Mouse (Mus musculus) CH12.LX (cell line): Measurements from ENCODE around the gene Atp6v0c. TPM values are rescaled to one million over a fixed set of nuclear protein-coding genes. Genes with fewer than 3 reads are reported as not detected.

Experiments used
- DNase-seq: peaks from one replicate; pipeline ENCODE4 v3.0.0-alpha.2; 2013; ENCODE audit errors: extremely low read depth
- H3K27ac ChIP-seq: 2 replicates; pipeline ENCODE4 v1.5.1; 2012; ENCODE audit warnings: low read depth, mild to moderate bottlenecking, control low read depth, moderate library complexity; ENCODE audit not compliant: insufficient read depth
- H3K27me3 ChIP-seq: replicated peaks from 2 replicates; pipeline ENCODE3; 2012; ENCODE audit warnings: inconsistent platforms
- H3K36me3 ChIP-seq, 2 experiments: replicated peaks in 1 of 2; 2 replicates each; pipeline versions ENCODE3 to v1.6.1; 2012; ENCODE audit warnings: inconsistent platforms in 1 of 2, low read length in 1 of 2, mild to moderate bottlenecking in 1 of 2, mixed read lengths in 1 of 2, moderate library complexity in 1 of 2; ENCODE audit not compliant: control insufficient read depth in 1 of 2, insufficient read depth in 1 of 2
- H3K4me1 ChIP-seq, 2 experiments: 2 replicates each; pipeline ENCODE4 v1.6.1; 2012; ENCODE audit warnings: inconsistent platforms in 1 of 2, moderate library complexity in 1 of 2; ENCODE audit not compliant: insufficient read depth in 2 of 2, control insufficient read depth in 1 of 2
- H3K4me2 ChIP-seq: 2 replicates; pipeline ENCODE4 v1.6.1; 2012; ENCODE audit warnings: low read depth, mild to moderate bottlenecking, control low read depth; ENCODE audit not compliant: poor library complexity, insufficient read depth, severe bottlenecking
- H3K4me3 ChIP-seq, 3 experiments: fragments of 150-350 bp in 1 of 3; sonication (generic) in 1 of 3; replicated peaks in 1 of 3; 2 replicates each; pipeline versions ENCODE3 to v1.5.1; 2011 to 2012; ENCODE audit warnings: low read depth in 2 of 3, low read length in 2 of 3, mild to moderate bottlenecking in 2 of 3, moderate library complexity in 2 of 3, control low read depth in 1 of 3, improper control_type of control experiment in 1 of 3, inconsistent platforms in 1 of 3, mixed read lengths in 1 of 3; ENCODE audit not compliant: poor library complexity in 1 of 3
- H3K79me2 ChIP-seq: replicated peaks from 2 replicates; pipeline ENCODE4 v1.6.1; 2012; ENCODE audit warnings: mild to moderate bottlenecking, moderate library complexity; ENCODE audit not compliant: control insufficient read depth, poor library complexity, insufficient read depth, severe bottlenecking; ENCODE audit errors: extremely low read depth
- H3K9ac ChIP-seq: 2 replicates; pipeline ENCODE4 v1.6.1; 2012; ENCODE audit warnings: low read depth, mild to moderate bottlenecking, control low read depth, moderate library complexity; ENCODE audit not compliant: insufficient read depth
- H3K9me3 ChIP-seq: replicated peaks from 2 replicates; pipeline ENCODE3; 2012; ENCODE audit warnings: low read length, inconsistent platforms, mixed read lengths
- CHD2 ChIP-seq: IDR thresholded peaks from 2 replicates; pipeline ENCODE4 v1.6.1; 2011; ENCODE audit warnings: low read length, improper control_type of control experiment
- ELF1 ChIP-seq: IDR thresholded peaks from 2 replicates; pipeline ENCODE4 v1.6.1; 2014; ENCODE audit warnings: low read depth, mild to moderate bottlenecking, inconsistent platforms, low read length, improper control_type of control experiment
- EP300 ChIP-seq: IDR thresholded peaks from 2 replicates; pipeline ENCODE4 v1.6.1; 2011; ENCODE audit warnings: low read length, improper control_type of control experiment
- IRF4 ChIP-seq: IDR thresholded peaks from 2 replicates; pipeline ENCODE4 v1.6.1; 2014; ENCODE audit warnings: low read depth, mild to moderate bottlenecking, inconsistent platforms, low read length, improper control_type of control experiment
- MAFK ChIP-seq: IDR thresholded peaks from 2 replicates; pipeline ENCODE4 v1.6.1; 2011; ENCODE audit warnings: low read length, improper control_type of control experiment; ENCODE audit not compliant: insufficient replicate concordance
- MAZ ChIP-seq: IDR thresholded peaks from 2 replicates; pipeline ENCODE4 v1.6.1; 2012; ENCODE audit warnings: low read depth, mild to moderate bottlenecking, inconsistent platforms, low read length, improper control_type of control experiment, moderate library complexity
- MEF2A ChIP-seq: IDR thresholded peaks from 2 replicates; pipeline ENCODE4 v1.6.1; 2014; ENCODE audit warnings: low read depth, mild to moderate bottlenecking, inconsistent platforms, low read length, improper control_type of control experiment, borderline replicate concordance
- MXI1 ChIP-seq: IDR thresholded peaks from 2 replicates; pipeline ENCODE4 v1.6.1; 2011; ENCODE audit warnings: mild to moderate bottlenecking, low read depth, low read length, improper control_type of control experiment
- POLR2A ChIP-seq: IDR thresholded peaks from 2 replicates; pipeline ENCODE4 v1.6.1; 2011; ENCODE audit warnings: low read depth, mild to moderate bottlenecking, improper control_type of control experiment, low read length
- RAD21 ChIP-seq: IDR thresholded peaks from 2 replicates; pipeline ENCODE4 v1.6.1; 2011; ENCODE audit warnings: low read depth, mild to moderate bottlenecking, low read length, improper control_type of control experiment, moderate library complexity
- SIN3A ChIP-seq: IDR thresholded peaks from 2 replicates; pipeline ENCODE4 v1.6.1; 2012; ENCODE audit warnings: low read length, improper control_type of control experiment, inconsistent platforms
- TBP ChIP-seq: conservative IDR thresholded peaks from 2 replicates; pipeline ENCODE4 v1.6.1; 2011; ENCODE audit warnings: low read depth, low read length, improper control_type of control experiment
- TCF12 ChIP-seq: IDR thresholded peaks from 2 replicates; pipeline ENCODE4 v1.6.1; 2014; ENCODE audit warnings: low read depth, mild to moderate bottlenecking, inconsistent platforms, low read length, improper control_type of control experiment
- UBTF ChIP-seq: IDR thresholded peaks from 2 replicates; pipeline ENCODE4 v1.6.1; 2012; ENCODE audit warnings: low read depth, mild to moderate bottlenecking, inconsistent platforms, low read length, improper control_type of control experiment, moderate library complexity
- ZMIZ1 ChIP-seq: IDR thresholded peaks from 2 replicates; pipeline ENCODE4 v1.6.1; 2012; ENCODE audit warnings: low read depth, mild to moderate bottlenecking, inconsistent platforms, low read length, improper control_type of control experiment
- dilution Hi-C: fragments of 300-500 bp; cut with MboI; formaldehyde crosslinking; loops from 2 replicates; pipeline ENCODE4 v1.14.3; 2020; ENCODE audit warnings: low sequenced_read_pairs; ENCODE audit not compliant: extremely low pct_unique_long_range_greater_than_20kb, extremely low pct_ligation_motif_present
- in situ Hi-C: fragments of 300-500 bp; cut with MboI; formaldehyde crosslinking; loops from 3 replicates; pipeline ENCODE4 v1.14.3; 2019; ENCODE audit warnings: low sequenced_read_pairs, low pct_ligation_motif_present, low pct_unique_long_range_greater_than_20kb, mixed read lengths
- polyA plus RNA-seq: library from polyadenylated mRNA; unstranded; fragments of >175 nt; gene quantifications from 2 replicates; pipeline ENCODE4 v1.2.1, GENCODE M21; 2012; ENCODE audit warnings: low read depth; ENCODE audit not compliant: insufficient read length
- total RNA-seq, 2 experiments: library from RNA; depleted of rRNA; stranded (reverse); fragments of 300-350 nt in 1 of 2; fragments of >200 nt in 1 of 2; gene quantifications; 2 replicates each; pipeline ENCODE4 v1.2.3; 2012 to 2014

Gene Atp6v0c
- total and polyA plus RNA-seq, 3 experiments: 49.1 to 407 (median 83.2) TPM

DNA sequence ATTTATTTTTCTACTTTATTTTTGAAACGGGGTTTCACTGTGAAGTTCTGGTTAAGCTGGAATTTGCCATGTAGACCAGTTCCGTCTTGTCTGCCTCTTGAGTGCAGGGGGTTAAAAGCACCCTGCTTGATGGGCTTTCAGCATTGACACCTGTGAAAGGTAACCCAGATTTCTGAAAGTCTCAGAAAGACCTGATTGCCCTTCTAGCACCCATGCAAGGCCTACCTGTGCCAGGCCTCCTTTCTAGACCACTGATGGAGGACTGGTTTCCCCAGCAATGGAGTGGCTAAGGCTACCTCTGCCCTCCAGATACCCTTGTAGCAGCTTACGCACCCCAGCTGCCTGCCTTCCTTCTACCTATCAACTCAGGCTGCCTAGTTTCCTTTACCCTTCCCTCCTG is 623 bp upstream of the Atp6v0c start:
- TF ChIP-seq TCF12 (no peak), UBTF (no peak), TBP (no peak), POLR2A (no peak), IRF4 (no peak)
- dilution Hi-C loops (no loop called here), in situ Hi-C loops (no loop called here)
- H3K27me3 ChIP-seq: no peaks in the 10 kb centered on the region
- H3K4me3 ChIP-seq: peak overlapping the region; percentile 78 to 96 (median 84)
- H3K4me2 ChIP-seq: peak overlapping the region; percentile 53; the same call in 1 of the 2 replicates
- H3K4me1 ChIP-seq: peaks cover 17 to 58% of the 10 kb centered on the region in 2 experiments
- no peaks in the 10 kb centered on the region for H3K9me3 ChIP-seq
- peaks cover 19 to 25% of the 10 kb centered on the region in 2 experiments for H3K36me3 ChIP-seq
- peaks cover 26% of the 10 kb centered on the region for H3K79me2 ChIP-seq
- H3K27ac ChIP-seq: no peak overlapping the region
- DNase-seq: no peak
- H3K9ac ChIP-seq: peak overlapping the region; percentile 83; the same call in 1 of the 2 replicates

DNA sequence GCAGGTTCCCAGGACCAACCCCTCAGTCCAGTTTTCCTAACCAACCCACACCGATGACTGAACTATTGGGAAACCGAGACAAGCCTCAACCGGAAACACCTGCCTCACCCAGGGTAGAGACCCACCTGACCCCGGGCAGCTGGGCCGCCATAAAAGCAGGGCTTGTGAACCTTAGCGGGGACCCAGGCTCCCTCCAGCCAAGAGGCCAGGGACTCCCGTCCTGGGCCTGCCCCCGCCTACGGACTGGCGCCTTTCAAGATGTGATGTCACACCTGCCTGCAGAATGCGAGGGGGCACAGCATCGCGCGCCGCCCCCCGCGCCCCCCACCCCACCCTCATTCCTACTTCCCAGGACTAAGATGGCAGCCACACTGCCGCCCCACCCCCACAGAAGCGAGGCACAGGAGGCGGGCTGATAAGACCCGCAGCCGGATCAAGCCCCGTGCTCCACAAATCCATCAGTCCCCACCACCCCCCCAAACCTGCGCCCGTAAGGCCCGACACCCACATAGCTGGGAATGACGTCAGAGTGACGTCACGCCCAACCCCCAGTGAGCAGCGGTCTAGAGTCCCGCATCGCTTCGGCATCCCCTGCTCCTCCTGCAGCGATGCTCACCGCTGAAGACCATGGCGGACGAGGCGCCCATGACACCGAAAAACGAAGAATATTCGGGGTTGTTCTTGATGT is 768 bp downstream of the Atp6v0c start:
- H3K4me2 ChIP-seq: peak overlapping the region; percentile 75
- dilution Hi-C loops (no loop called here), in situ Hi-C loops (loop anchor here (5.0 kb wide), 1 partner anchor 129 kb away; no protein-coding TSS in a partner anchor)
- peak; percentile 50 for DNase-seq
- H3K27ac ChIP-seq: peak overlapping the region; percentile 87
- H3K9ac ChIP-seq: peak overlapping the region; percentile 83
- no peaks in the 10 kb centered on the region for H3K27me3 ChIP-seq
- H3K4me1 ChIP-seq: peaks cover 17 to 59% of the 10 kb centered on the region in 2 experiments
- H3K4me3 ChIP-seq: peak overlapping the region; percentile 78 to 96 (median 84)
- peaks cover 26% of the 10 kb centered on the region for H3K79me2 ChIP-seq
- H3K36me3 ChIP-seq: peaks cover 27 to 33% of the 10 kb centered on the region in 2 experiments
- H3K9me3 ChIP-seq: no peaks in the 10 kb centered on the region
- TF ChIP-seq MXI1: peak; percentile 23; the same call in 1 of the 2 replicates
- no peak for TF ChIP-seq MAFK
- peak; percentile 48; the same call in 1 of the 2 replicates for TF ChIP-seq CHD2
- peak; percentile 68; the same call in 1 of the 2 replicates for TF ChIP-seq SIN3A

DNA sequence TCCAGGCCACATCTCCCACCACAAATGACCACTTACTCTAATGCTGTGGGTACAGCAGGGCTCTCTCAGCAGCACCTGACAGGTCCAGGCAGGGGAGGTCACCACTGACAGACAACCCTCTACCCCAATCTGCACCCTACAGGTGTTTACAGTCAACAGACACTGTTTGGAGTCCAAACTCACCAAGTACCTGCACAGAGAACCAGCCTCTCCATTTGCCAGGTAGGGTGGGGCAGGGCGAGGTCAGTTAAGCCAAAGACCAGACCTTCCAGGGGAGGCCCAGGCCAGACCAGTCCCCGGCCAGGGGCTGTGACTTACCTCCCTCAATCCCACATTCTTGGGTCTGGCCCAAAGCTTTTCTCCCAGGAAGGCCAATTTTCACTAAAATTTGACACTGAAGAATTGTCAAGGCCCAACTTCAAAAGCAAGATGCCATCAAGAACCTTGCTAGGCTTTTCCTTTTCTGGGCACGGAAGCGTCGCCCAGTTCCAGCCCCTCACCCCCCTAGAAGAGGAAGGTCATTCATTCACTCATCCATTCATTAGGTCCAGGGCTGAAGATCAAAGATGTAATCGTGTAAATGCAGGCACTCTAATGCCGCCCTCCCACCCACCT is 1.5 kb downstream of the Atp6v0c start:
- peak overlapping the region; percentile 75 for H3K4me2 ChIP-seq
- peaks cover 33 to 41% of the 10 kb centered on the region in 2 experiments for H3K36me3 ChIP-seq
- peak overlapping the region; percentile 78 to 96 (median 84) for H3K4me3 ChIP-seq
- H3K9ac ChIP-seq: peak overlapping the region; percentile 83
- H3K4me1 ChIP-seq: peaks cover 17 to 56% of the 10 kb centered on the region in 2 experiments
- dilution Hi-C loops (no loop called here), in situ Hi-C loops (loop anchor here (5.0 kb wide), 1 partner anchor 129 kb away; no protein-coding TSS in a partner anchor)
- no peaks in the 10 kb centered on the region for H3K27me3 ChIP-seq
- no peak overlapping the region for H3K27ac ChIP-seq
- no peak for TF ChIP-seq ZMIZ1
- TF ChIP-seq RAD21: no peak
- no peak for TF ChIP-seq MAZ
- TF ChIP-seq EP300: no peak
- TF ChIP-seq ELF1: no peak
- TF ChIP-seq MEF2A: no peak
- no peak for DNase-seq
- no peaks in the 10 kb centered on the region for H3K9me3 ChIP-seq
- H3K79me2 ChIP-seq: peaks cover 26% of the 10 kb centered on the region
